Mouse (Mus musculus): ENCODE data around the gene Crabp1. TPM values are rescaled to one million over a fixed set of nuclear protein-coding genes. Genes with fewer than 3 reads are reported as not detected.

Crabp1 gene
- polyA plus RNA-seq, 1 experiment from 2014 or later = 40.0 TPM

- DNase-seq (ENCODE audit: low spot score) (no peak), ATAC-seq (replicated peaks; ENCODE audit: low FRiP score) (no peak)
- Histone ChIP-seq H3K36me3 (ENCODE audit: control insufficient read depth, insufficient read depth, low read length) (no peaks in the 10 kb centered on the region), H3K4me2 (no peak overlapping the region), H3K27me3 (replicated peaks; ENCODE audit: control insufficient read depth, insufficient read depth, low read length) (peaks cover 5% of the 10 kb centered on the region; the same call in 1 of the 2 replicates), H3K27ac (ENCODE audit: low read depth, low read length) (no peak overlapping the region), H3K9me3 (ENCODE audit: control insufficient read depth, low read length) (no peaks in the 10 kb centered on the region), H3K9ac (ENCODE audit: low read depth, low read length) (no peak overlapping the region), H3K4me1 (replicated peaks; ENCODE audit: control insufficient read depth, insufficient read depth, low read length) (no peaks in the 10 kb centered on the region), H3K4me3 (ENCODE audit: low read depth, low read length) (no peak overlapping the region)
- WGBS = 68% methylated on average over 10 of the region's 10 CpGs
These were observed 52.1 kb downstream of the Crabp1 start for GRCm38 (mm10) chr9:54816508-54817201.

- ATAC-seq (replicated peaks; ENCODE audit: low FRiP score) (0 out of 2 replicates have a peak, but pooled peaks have one; percentile 53), DNase-seq (ENCODE audit: low spot score) (no peak)
- Histone ChIP-seq H3K36me3 (ENCODE audit: control insufficient read depth, insufficient read depth, low read length) (no peaks in the 10 kb centered on the region), H3K9me3 (ENCODE audit: control insufficient read depth, low read length) (no peaks in the 10 kb centered on the region), H3K27ac (ENCODE audit: low read depth, low read length) (no peak overlapping the region), H3K4me1 (replicated peaks; ENCODE audit: control insufficient read depth, insufficient read depth, low read length) (no peaks in the 10 kb centered on the region), H3K27me3 (replicated peaks; ENCODE audit: control insufficient read depth, insufficient read depth, low read length) (peaks cover 5% of the 10 kb centered on the region; the same call in 1 of the 2 replicates), H3K4me2 (no peak overlapping the region), H3K9ac (ENCODE audit: low read depth, low read length) (no peak overlapping the region), H3K4me3 (ENCODE audit: low read depth, low read length) (no peak overlapping the region)
- 62% methylated on average over 5 of the region's 5 CpGs for WGBS
These were observed 57.0 kb downstream of the Crabp1 start for GRCm38 (mm10) chr9:54821442-54822100.

Other genes with a start within 250 kb of the Crabp1 start
- gene Sh2d7, start 225.8 kb upstream of the Crabp1 start, polyA plus RNA-seq (2014; fragmentation: Nextera tagmentation; extraction: Ambion mirVana) = not detected in 2 replicates
- 4.6 and 5.3 TPM in 2 replicates for gene Cib2, start 204.5 kb upstream of the Crabp1 start, polyA plus RNA-seq (2014; fragmentation: Nextera tagmentation; extraction: Ambion mirVana)
- 234 and 244 TPM in 2 replicates for gene Idh3a, start 178.4 kb upstream of the Crabp1 start, polyA plus RNA-seq (2014; fragmentation: Nextera tagmentation; extraction: Ambion mirVana)
- gene Acsbg1, start 102.9 kb upstream of the Crabp1 start, polyA plus RNA-seq (2014; fragmentation: Nextera tagmentation; extraction: Ambion mirVana) = 0.11 and 0.18 TPM in 2 replicates
- 11.7 and 13.2 TPM in 2 replicates for gene Dnaja4, start 65.9 kb upstream of the Crabp1 start, polyA plus RNA-seq (2014; fragmentation: Nextera tagmentation; extraction: Ambion mirVana)
- 198 and 203 TPM in 2 replicates for gene Wdr61, start 30.2 kb upstream of the Crabp1 start, polyA plus RNA-seq (2014; fragmentation: Nextera tagmentation; extraction: Ambion mirVana)
- 31.3 TPM in 2 replicates for gene Ireb2, start 99.0 kb downstream of the Crabp1 start, polyA plus RNA-seq (2014; fragmentation: Nextera tagmentation; extraction: Ambion mirVana)
- gene Hykk, start 152.5 kb downstream of the Crabp1 start, polyA plus RNA-seq (2014; fragmentation: Nextera tagmentation; extraction: Ambion mirVana) = 1.9 and 2.3 TPM in 2 replicates
- 326 and 329 TPM in 2 replicates for gene Psma4, start 186.0 kb downstream of the Crabp1 start, polyA plus RNA-seq (2014; fragmentation: Nextera tagmentation; extraction: Ambion mirVana)
- gene AY074887, start 186.2 kb downstream of the Crabp1 start, polyA plus RNA-seq (2014; fragmentation: Nextera tagmentation; extraction: Ambion mirVana) = 0.91 and 1.3 TPM in 2 replicates
- 0.06 TPM in 1 of 2 replicates, not detected in the other for gene Chrna5, start 216.1 kb downstream of the Crabp1 start, polyA plus RNA-seq (2014; fragmentation: Nextera tagmentation; extraction: Ambion mirVana)